Mouse (Mus musculus): ENCODE measurements at regions not wholly inside any gene's neighbourhood (a gene's known extent, or its start where the extent isn't known, plus 50 kb on each side); places are given as distances from the start of the nearest gene placed in this dataset.

GRCm38 (mm10) chr1:124793026-124793425, 642.5 kb downstream of the Actr3 start:
- TF ChIP-seq CTCF (IDR thresholded peaks at IDR 0.05; ENCODE audit: insufficient read depth, low read depth, low read length) (no peak), POLR2A (IDR thresholded peaks at IDR 0.05; ENCODE audit: insufficient read depth, low read depth, low read length) (no peak)

Measured in olfactory bulb, adult 2 months (tissue).